In genomic region chr1:140406631-140407288, GRCm38 (mm10) we compare ENCODE assay signal across 17 mouse cellular contexts.
"Had no signal": no experiment of that assay in that cellular context is flagged by ENCODE, and none has a peak within 500 bp of the region (broad histone marks: within the 10 kb centered on the region; RNA-seq: fewer than 3 reads in every experiment).

No protein-coding gene starts in this region.

- H3K9ac ChIP-seq: kidney, embryonic 15.5 days; limb, embryonic 13.5 days; liver, embryonic 13.5 days; midbrain, embryonic 13.5 days had no signal

- H3K9me3 ChIP-seq: kidney, embryonic 15.5 days; limb, embryonic 10.5 days; limb, embryonic 13.5 days; liver, embryonic 13.5 days; midbrain, embryonic 13.5 days had no signal

- H3K36me3 ChIP-seq: kidney, embryonic 15.5 days; limb, embryonic 10.5 days; limb, embryonic 13.5 days; liver, embryonic 13.5 days; midbrain, embryonic 13.5 days had no signal

- H3K4me3 ChIP-seq: kidney, embryonic 15.5 days; limb, embryonic 10.5 days; limb, embryonic 13.5 days; liver, embryonic 13.5 days; midbrain, embryonic 13.5 days had no signal

- H3K27me3 ChIP-seq: kidney, embryonic 15.5 days; limb, embryonic 13.5 days; liver, embryonic 13.5 days; midbrain, embryonic 13.5 days had no signal

- H3K4me2 ChIP-seq: kidney, embryonic 15.5 days; limb, embryonic 13.5 days; liver, embryonic 13.5 days; midbrain, embryonic 13.5 days had no signal

- ATAC-seq: hindbrain, embryonic 16.5 days; midbrain, embryonic 13.5 days had no signal

- H3K27ac ChIP-seq: kidney, embryonic 15.5 days; limb, embryonic 10.5 days; limb, embryonic 13.5 days; liver, embryonic 13.5 days; macrophage; midbrain, embryonic 13.5 days; stomach, postnatal 0 days had no signal

- DNase-seq: kidney, adult 11 months; kidney, postnatal 14 days; kidney, postnatal 4 days; liver, embryonic 13.5 days; lung, adult 2 months; lung, postnatal 14 days; right cerebral cortex, postnatal 4 days; thymus, adult 2 months; thymus, postnatal 14 days; thymus, postnatal 4 days had no signal

- H3K4me1 ChIP-seq: kidney, embryonic 15.5 days; liver, embryonic 13.5 days; midbrain, embryonic 13.5 days had no signal
